Mouse (Mus musculus): Measurements from ENCODE around the gene Csnk1d. TPM values are rescaled to one million over a fixed set of nuclear protein-coding genes. Genes with fewer than 3 reads are reported as not detected.

Gene Csnk1d
- polyA plus RNA-seq (2012; rRNA removed): 67.9 and 71.9 TPM in 2 replicates

DNA sequence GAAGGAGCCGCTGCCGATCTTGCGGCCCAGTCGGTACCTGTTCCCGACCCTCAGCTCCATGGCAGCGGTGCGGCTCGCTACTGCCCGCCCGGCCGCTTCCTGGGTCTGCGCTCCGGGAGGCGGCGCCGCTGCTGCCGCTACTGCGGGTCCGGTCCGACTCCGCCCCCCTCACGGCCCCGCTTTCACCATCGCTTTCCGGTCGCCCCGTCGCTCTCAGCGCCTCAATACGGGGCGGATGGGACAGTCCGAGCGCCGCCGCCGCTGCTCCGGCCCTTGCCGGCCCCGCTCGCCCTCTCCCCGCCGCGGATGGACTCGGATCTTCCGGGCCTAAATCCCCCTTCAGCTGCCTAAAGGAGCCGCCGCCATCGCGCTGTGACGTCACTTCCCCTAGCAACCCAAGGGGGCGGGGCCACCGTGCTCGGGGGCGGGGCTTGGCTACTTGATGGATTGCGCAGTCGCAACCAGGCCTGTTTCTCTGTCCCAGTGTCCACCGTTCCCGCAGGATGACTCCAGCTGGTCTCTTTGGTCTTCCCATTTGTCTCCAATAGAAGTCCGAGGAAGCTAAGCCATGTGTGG is at the start of gene Csnk1d:
Gene Csnk1d, minus strand, starts transcription at position 380 of the 576 bp plus-strand sequence.

DNA sequence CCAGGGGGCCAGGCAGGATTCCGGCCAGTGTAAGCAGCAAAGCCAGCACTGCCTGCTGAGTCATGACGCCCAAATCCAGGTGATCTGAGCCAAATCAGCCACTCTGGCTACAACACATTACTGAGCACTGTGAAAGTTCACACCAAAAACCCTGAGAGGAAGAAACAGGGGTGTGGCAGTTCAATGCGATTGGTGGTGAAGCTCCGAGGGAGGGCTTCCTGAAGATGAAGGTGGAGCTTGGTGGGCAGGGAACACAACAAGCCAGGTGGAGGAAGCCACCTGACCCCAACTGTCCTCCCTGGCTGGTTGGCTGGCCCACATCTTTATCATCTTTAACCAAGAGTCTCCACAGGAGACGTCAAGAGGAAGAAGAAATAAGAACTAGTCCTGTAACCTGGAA is 48.2 kb upstream of the Csnk1d start, which contains the start of gene Cd7:
Gene Cd7, minus strand, starts transcription at position 117 of the 400 bp plus-strand sequence.

DNA sequence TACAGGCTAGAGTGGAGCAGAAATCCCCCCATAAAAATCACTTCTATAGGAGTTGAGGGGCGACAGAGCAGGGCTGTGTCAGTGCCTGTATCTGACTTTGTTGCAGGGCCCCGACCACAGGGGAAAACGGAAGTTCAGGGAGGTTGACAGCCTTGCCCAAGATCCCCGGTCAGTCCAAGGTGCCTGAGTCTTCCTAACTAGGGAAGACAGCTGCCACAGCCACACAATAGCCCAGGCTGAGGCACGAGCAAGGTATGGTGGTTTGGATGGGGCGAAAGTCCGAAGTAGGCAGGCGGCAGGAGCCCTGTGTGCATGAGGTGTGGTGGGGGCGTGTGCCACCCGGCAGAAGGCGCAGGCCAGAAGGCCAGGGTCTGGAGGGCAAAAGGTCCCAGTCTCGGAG is 42.8 kb downstream of the Csnk1d start, which contains the start of gene Slc16a3:
Gene Slc16a3, plus strand, starts transcription at position 153 of the 400 bp plus-strand sequence.

DNA sequence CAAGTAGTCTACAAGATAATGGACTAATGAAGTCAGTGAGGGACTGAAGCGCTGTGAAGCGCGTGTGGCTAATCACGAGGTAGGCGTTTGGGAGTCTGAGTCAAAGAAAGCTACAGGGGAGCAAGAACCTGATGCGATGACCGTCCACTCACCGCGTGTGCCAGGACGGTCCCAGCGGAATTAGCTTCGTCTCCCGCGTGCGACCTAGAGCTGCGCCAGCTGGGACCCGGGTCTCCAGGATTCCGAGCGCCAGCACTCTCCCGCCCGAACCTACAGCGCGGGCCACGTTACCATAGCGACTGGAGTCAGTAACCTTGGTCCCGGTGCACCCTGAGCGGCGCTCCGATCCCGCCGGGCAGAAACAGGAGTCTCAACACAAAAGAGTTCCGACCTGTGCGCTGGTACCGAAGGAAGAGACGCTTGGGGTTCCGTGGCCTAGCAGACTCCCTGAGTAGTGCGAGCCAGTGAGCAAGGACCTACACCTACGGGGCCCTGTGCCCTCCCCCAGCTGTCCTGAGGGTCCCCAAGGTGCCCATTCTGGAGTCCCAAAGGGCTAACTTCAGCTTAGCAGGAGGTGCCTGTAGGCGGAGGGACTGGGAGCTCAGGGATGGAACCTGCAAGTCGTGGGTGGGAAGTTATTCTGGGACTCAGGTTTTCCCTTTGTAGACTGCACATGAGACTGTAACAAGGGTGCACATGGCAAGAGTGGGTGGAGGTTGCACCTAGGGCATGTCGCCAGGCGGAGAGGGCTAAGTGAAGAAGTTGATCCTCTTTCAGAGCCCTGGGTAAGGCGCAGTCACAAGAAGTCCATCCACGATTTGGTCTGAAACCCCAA is 58.3 kb downstream of the Csnk1d start, which contains the start of gene Ccdc57:
Gene Ccdc57, minus strand, starts transcription at position 309 of the 835 bp plus-strand sequence.

Other genes with a start within 250 kb of the Csnk1d start
- 1.5 and 3.1 TPM in 2 replicates for gene Hmga1b, start 228.5 kb downstream of the Csnk1d start, polyA plus RNA-seq (2012; rRNA removed)
- gene Rfng, start 207.1 kb downstream of the Csnk1d start, polyA plus RNA-seq (2012; rRNA removed): 61.7 and 67.2 TPM in 2 replicates
- gene Gps1, start 207.1 kb downstream of the Csnk1d start, polyA plus RNA-seq (2012; rRNA removed): 119 and 127 TPM in 2 replicates
- gene Dus1l, start 194.9 kb downstream of the Csnk1d start, polyA plus RNA-seq (2012; rRNA removed): 36.2 and 39.8 TPM in 2 replicates
- gene Fasn, start 166.8 kb downstream of the Csnk1d start, polyA plus RNA-seq (2012; rRNA removed): 355 and 470 TPM in 2 replicates
- gene Ccdc57, start 58.5 kb downstream of the Csnk1d start, polyA plus RNA-seq (2012; rRNA removed): 1.3 and 1.5 TPM in 2 replicates
- 14.8 and 25.6 TPM in 2 replicates for gene Slc16a3, start 42.9 kb downstream of the Csnk1d start, polyA plus RNA-seq (2012; rRNA removed)
- 3.4 and 9.3 TPM in 2 replicates for gene Cd7, start 48.1 kb upstream of the Csnk1d start, polyA plus RNA-seq (2012; rRNA removed)
- 131 and 155 TPM in 2 replicates for gene Sectm1b, start 72.2 kb upstream of the Csnk1d start, polyA plus RNA-seq (2012; rRNA removed)
- 6.6 and 8.6 TPM in 2 replicates for gene Sectm1a, start 89.9 kb upstream of the Csnk1d start, polyA plus RNA-seq (2012; rRNA removed)
- gene Tex19.2, start 127.3 kb upstream of the Csnk1d start, polyA plus RNA-seq (2012; rRNA removed): not detected in 2 replicates
- 0.28 and 0.31 TPM in 2 replicates for gene Tex19.1, start 154.8 kb upstream of the Csnk1d start, polyA plus RNA-seq (2012; rRNA removed)
- 0.06 TPM in 1 of 2 replicates, not detected in the other for gene Uts2r, start 168.9 kb upstream of the Csnk1d start, polyA plus RNA-seq (2012; rRNA removed)
- gene Hexdc, start 213.1 kb upstream of the Csnk1d start, polyA plus RNA-seq (2012; rRNA removed): 24.1 and 29.5 TPM in 2 replicates
- gene Ogfod3, start 213.4 kb upstream of the Csnk1d start, polyA plus RNA-seq (2012; rRNA removed): 17.2 and 18.7 TPM in 2 replicates
- 24.8 and 30.0 TPM in 2 replicates for gene Cybc1, start 238.0 kb upstream of the Csnk1d start, polyA plus RNA-seq (2012; rRNA removed)
- 34.3 and 40.5 TPM in 2 replicates for gene Narf, start 245.9 kb upstream of the Csnk1d start, polyA plus RNA-seq (2012; rRNA removed)